Mouse (Mus musculus): ENCODE measurements around the gene Gdf11. TPM values are rescaled to one million over a fixed set of nuclear protein-coding genes. Genes with fewer than 3 reads are reported as not detected.

Gdf11 gene
- polyA plus RNA-seq, 1 experiment from 2014 or later = 4.5 TPM

DNA sequence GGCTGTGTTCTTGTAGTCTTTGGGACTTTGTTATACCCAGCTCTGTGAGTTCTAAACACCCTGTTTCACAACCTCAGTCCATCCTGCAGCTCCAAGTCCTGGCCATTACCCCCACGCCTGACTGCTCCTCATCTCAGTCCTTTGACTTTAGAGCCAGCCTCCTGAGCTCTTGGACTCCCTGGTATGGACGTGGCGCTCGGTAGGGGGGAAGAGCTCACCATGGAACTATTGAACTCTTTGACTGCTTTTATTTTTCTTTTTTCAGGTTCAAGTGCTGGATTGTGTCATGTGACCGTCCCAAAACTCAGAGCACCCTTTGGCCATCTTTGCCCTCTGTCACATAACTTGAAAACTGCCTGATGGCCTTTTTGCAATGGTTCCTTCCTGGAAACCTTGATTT is 9.5 kb downstream of the Gdf11 start:
- H3K9me3 ChIP-seq (ENCODE audit: low read depth, low read length) = no peaks in the 10 kb centered on the region
- WGBS = 84% methylated on average over 5 of the region's 5 CpGs
- ATAC-seq (ENCODE audit: insufficient read depth) (no peak), DNase-seq (no peak)
- TF ChIP-seq CTCF (IDR thresholded peaks at IDR 0.05; ENCODE audit: low read depth) = no peak
- H3K27me3 ChIP-seq (ENCODE audit: insufficient read depth, low read length) = no peaks in the 10 kb centered on the region
- no peak overlapping the region for H3K4me3 ChIP-seq (ENCODE audit: low read depth, low read length)
- H3K9ac ChIP-seq = no peak overlapping the region
- H3K27ac ChIP-seq (ENCODE audit: low read depth) = no peak overlapping the region
- H3K4me1 ChIP-seq (ENCODE audit: insufficient read depth) = no peaks in the 10 kb centered on the region
- peaks cover 41% of the 10 kb centered on the region for H3K36me3 ChIP-seq (ENCODE audit: insufficient read depth)
- no peak overlapping the region for H3K4me2 ChIP-seq

DNA sequence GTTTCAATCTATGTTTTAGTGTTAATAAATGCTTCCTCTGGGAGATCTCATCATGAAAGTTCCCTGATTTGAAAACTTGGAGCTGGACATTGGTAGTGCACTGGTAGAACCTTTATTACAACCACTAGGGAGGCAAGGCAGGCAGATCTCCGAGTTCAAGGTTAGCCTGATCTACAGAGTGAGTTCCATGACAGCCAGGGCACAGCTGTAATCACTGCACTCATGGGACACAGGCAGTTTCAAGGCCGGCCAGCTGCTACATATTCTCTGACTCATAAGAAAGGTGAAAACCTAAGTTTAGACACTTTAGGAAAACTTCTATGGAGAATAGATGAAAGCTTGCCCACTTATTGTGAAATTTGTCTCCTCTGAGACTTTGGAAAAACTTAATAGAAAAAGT is 12.7 kb downstream of the Gdf11 start:
- Histone ChIP-seq H3K9ac (no peak overlapping the region), H3K4me3 (ENCODE audit: low read depth, low read length) (no peak overlapping the region), H3K9me3 (ENCODE audit: low read depth, low read length) (no peaks in the 10 kb centered on the region), H3K4me2 (no peak overlapping the region), H3K27me3 (ENCODE audit: insufficient read depth, low read length) (no peaks in the 10 kb centered on the region), H3K27ac (ENCODE audit: low read depth) (no peak overlapping the region), H3K4me1 (ENCODE audit: insufficient read depth) (no peaks in the 10 kb centered on the region), H3K36me3 (ENCODE audit: insufficient read depth) (peaks cover 45% of the 10 kb centered on the region)
- ATAC-seq (ENCODE audit: insufficient read depth) = no peak
- 82% methylated on average over 2 of the region's 2 CpGs for WGBS
- no peak for DNase-seq
- TF ChIP-seq CTCF (IDR thresholded peaks at IDR 0.05; ENCODE audit: low read depth) = no peak

DNA sequence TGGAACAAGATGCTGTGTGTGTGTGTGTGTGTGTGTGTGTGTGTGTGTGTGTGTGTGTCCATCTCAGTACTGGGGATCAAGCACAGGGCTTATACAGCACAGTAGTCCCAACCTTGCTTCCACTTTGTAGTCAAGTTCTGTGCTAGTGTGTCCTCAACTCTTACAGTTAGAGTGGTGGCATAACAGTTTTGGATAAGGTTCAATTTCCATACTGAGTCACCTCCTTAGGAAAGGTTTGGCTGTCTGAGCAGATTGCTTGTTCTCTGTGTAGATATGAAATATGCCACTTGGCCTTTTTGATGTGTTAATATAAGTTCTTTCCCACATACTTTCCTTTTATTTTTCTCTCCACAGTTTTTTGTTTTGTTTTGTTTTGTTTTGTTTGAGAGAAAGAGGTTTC is 13.2 kb downstream of the Gdf11 start:
- H3K27ac ChIP-seq (ENCODE audit: low read depth) = no peak overlapping the region
- H3K27me3 ChIP-seq (ENCODE audit: insufficient read depth, low read length) = no peaks in the 10 kb centered on the region
- TF ChIP-seq CTCF (IDR thresholded peaks at IDR 0.05; ENCODE audit: low read depth) = no peak
- H3K36me3 ChIP-seq (ENCODE audit: insufficient read depth) = peaks cover 50% of the 10 kb centered on the region
- H3K9ac ChIP-seq = no peak overlapping the region
- no peak overlapping the region for H3K4me2 ChIP-seq
- DNase-seq (no peak), ATAC-seq (ENCODE audit: insufficient read depth) (no peak)
- no peaks in the 10 kb centered on the region for H3K4me1 ChIP-seq (ENCODE audit: insufficient read depth)
- no peak overlapping the region for H3K4me3 ChIP-seq (ENCODE audit: low read depth, low read length)
- no peaks in the 10 kb centered on the region for H3K9me3 ChIP-seq (ENCODE audit: low read depth, low read length)

DNA sequence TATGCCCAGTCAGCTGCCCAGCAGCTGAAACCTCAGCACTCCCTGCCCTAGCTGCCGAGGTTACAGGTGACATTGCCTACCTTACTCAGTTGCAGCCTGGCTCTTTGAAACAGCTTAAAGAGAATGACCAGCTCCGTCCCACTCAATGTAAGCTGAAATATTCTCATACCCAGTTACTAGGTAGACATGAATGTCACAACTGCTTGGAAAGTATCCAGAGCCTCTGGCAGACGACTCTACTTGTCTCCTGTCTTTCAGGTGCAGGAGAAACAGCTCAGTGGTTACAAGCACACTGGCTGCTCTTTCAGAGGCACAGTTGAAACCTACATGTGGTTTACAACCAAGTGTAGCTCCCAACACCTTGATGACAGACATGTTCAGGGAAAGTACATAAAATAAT is 21.2 kb downstream of the Gdf11 start:
- WGBS = 80% methylated on average over 3 of the region's 3 CpGs
- H3K36me3 ChIP-seq (ENCODE audit: insufficient read depth) = peaks cover 74% of the 10 kb centered on the region
- no peak overlapping the region for H3K4me2 ChIP-seq
- no peak for DNase-seq
- no peak for ATAC-seq (ENCODE audit: insufficient read depth)
- no peak overlapping the region for H3K27ac ChIP-seq (ENCODE audit: low read depth)
- H3K9me3 ChIP-seq (ENCODE audit: low read depth, low read length) = no peaks in the 10 kb centered on the region
- no peak overlapping the region for H3K9ac ChIP-seq
- no peaks in the 10 kb centered on the region for H3K27me3 ChIP-seq (ENCODE audit: insufficient read depth, low read length)
- H3K4me1 ChIP-seq (ENCODE audit: insufficient read depth) = no peaks in the 10 kb centered on the region
- TF ChIP-seq CTCF (IDR thresholded peaks at IDR 0.05; ENCODE audit: low read depth) = no peak
- H3K4me3 ChIP-seq (ENCODE audit: low read depth, low read length) = no peak overlapping the region

DNA sequence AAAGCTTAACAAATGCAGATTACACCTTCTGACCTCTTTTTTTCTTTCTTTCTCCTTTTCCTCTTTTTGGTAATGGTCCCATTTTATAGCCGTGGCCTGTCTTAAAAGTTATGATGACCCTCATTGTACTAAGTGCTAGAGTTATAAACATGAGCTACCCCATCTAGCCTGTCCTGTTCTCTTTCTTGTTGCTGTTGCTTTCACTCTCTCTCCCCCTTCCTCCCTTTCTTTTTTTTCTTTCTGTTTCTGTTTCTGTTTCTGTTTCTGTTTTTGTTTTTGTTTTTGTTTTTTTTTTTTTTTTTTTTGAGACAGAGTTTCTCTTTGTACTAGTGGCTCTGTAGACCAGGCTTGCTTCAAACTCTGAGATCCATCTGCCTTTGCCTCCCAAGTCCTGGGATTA is 25.0 kb downstream of the Gdf11 start:
- 79% methylated on average over 1 of the region's 1 CpGs for WGBS
- H3K36me3 ChIP-seq (ENCODE audit: insufficient read depth) = peaks cover 55% of the 10 kb centered on the region

DNA sequence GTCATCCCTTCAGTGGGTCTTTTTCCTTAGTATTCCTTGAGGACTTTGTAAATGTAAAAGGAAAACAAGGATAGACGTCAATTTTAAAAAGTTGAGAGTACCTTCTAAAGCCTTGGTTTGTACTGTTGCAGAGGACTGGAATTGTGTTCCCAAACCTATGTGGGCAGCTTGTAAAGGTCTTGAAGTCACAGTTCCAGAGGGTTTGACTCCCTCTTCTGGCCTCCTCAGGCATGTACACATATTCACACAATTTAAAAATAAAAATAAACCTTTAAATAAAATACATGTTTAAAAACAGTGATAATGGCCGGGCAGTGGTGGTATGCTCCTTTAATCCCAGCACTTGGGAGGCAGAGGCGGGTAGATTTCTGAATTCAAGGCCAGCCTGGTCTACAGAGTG is 25.5 kb downstream of the Gdf11 start:
- no peak overlapping the region for H3K27ac ChIP-seq (ENCODE audit: low read depth)
- no peaks in the 10 kb centered on the region for H3K4me1 ChIP-seq (ENCODE audit: insufficient read depth)
- no peaks in the 10 kb centered on the region for H3K27me3 ChIP-seq (ENCODE audit: insufficient read depth, low read length)
- peak; percentile 18 for DNase-seq
- peaks cover 50% of the 10 kb centered on the region for H3K36me3 ChIP-seq (ENCODE audit: insufficient read depth)
- peak; percentile 29; the same call in 1 of the 2 replicates for TF ChIP-seq CTCF (IDR thresholded peaks at IDR 0.05; ENCODE audit: low read depth)
- no peak overlapping the region for H3K4me3 ChIP-seq (ENCODE audit: low read depth, low read length)
- H3K9me3 ChIP-seq (ENCODE audit: low read depth, low read length) = no peaks in the 10 kb centered on the region
- no peak overlapping the region for H3K4me2 ChIP-seq
- no peak for ATAC-seq (ENCODE audit: insufficient read depth)
- H3K9ac ChIP-seq = no peak overlapping the region
- 81% methylated on average over 3 of the region's 3 CpGs for WGBS

More for the DNA sequence above, 25.0 kb downstream of the Gdf11 start:
- Histone ChIP-seq H3K9me3 (ENCODE audit: low read depth, low read length) (no peaks in the 10 kb centered on the region), H3K9ac (no peak overlapping the region), H3K27me3 (ENCODE audit: insufficient read depth, low read length) (no peaks in the 10 kb centered on the region), H3K27ac (ENCODE audit: low read depth) (no peak overlapping the region), H3K4me3 (ENCODE audit: low read depth, low read length) (no peak overlapping the region), H3K4me1 (ENCODE audit: insufficient read depth) (no peaks in the 10 kb centered on the region), H3K4me2 (no peak overlapping the region)
- no peak for DNase-seq
- no peak for ATAC-seq (ENCODE audit: insufficient read depth)
- TF ChIP-seq CTCF (IDR thresholded peaks at IDR 0.05; ENCODE audit: low read depth) = no peak

DNA sequence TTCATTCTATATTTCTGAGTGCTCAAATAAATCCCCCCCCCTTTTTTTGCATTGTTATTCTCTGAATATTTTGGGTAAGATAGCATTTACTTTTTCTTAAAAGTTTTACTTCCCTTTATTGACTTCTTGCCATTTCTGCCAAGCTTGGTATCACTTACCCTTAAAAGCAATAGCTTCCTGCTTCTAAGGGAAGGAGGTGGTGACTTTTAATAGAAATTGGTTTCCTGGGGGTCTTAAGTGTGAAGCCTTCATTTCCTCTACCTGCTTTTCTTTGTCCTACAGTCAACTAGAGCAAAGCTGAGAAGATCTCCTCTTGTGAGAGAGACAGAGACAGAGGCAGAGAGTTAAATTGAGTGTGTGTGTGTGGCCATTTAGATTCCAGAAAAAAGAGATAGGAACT is 30.3 kb downstream of the Gdf11 start:
- peaks cover 57% of the 10 kb centered on the region for H3K36me3 ChIP-seq (ENCODE audit: insufficient read depth)

DNA sequence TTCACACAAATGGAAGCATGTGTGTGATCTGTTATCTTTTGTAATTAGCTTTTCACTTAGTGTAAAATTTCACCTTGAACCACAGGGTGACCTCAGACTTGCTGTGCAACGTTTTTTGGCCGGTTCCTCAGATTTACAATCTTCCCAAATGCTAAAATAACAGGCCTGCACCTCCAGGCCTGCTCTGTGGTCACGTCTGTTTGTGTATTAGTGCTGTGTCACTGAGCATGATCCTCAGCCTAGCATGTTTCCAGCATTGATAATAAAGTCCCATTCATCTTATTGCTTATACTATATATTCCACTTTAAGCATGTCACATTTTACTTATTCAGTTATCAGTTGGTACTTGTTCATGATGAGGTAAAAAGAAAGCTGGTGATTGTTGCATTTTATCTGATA is 41.2 kb downstream of the Gdf11 start:
- Histone ChIP-seq H3K4me2 (no peak overlapping the region), H3K9ac (no peak overlapping the region), H3K27me3 (ENCODE audit: insufficient read depth, low read length) (no peaks in the 10 kb centered on the region), H3K4me1 (ENCODE audit: insufficient read depth) (no peaks in the 10 kb centered on the region), H3K36me3 (ENCODE audit: insufficient read depth) (peaks cover 59% of the 10 kb centered on the region), H3K27ac (ENCODE audit: low read depth) (no peak overlapping the region), H3K9me3 (ENCODE audit: low read depth, low read length) (no peaks in the 10 kb centered on the region), H3K4me3 (ENCODE audit: low read depth, low read length) (no peak overlapping the region)
- no peak for DNase-seq
- TF ChIP-seq CTCF (IDR thresholded peaks at IDR 0.05; ENCODE audit: low read depth) = no peak
- 73% methylated on average over 3 of the region's 3 CpGs for WGBS
- ATAC-seq (ENCODE audit: insufficient read depth) = no peak

More for the DNA sequence above, 30.3 kb downstream of the Gdf11 start:
- Histone ChIP-seq H3K4me3 (ENCODE audit: low read depth, low read length) (no peak overlapping the region), H3K27ac (ENCODE audit: low read depth) (no peak overlapping the region), H3K9ac (no peak overlapping the region), H3K27me3 (ENCODE audit: insufficient read depth, low read length) (no peaks in the 10 kb centered on the region), H3K4me1 (ENCODE audit: insufficient read depth) (no peaks in the 10 kb centered on the region), H3K4me2 (no peak overlapping the region), H3K9me3 (ENCODE audit: low read depth, low read length) (no peaks in the 10 kb centered on the region)
- DNase-seq (no peak), ATAC-seq (ENCODE audit: insufficient read depth) (no peak)
- no peak for TF ChIP-seq CTCF (IDR thresholded peaks at IDR 0.05; ENCODE audit: low read depth)
